Mouse (Mus musculus) thymus, adult 2 months (tissue): ENCODE measurements around the gene Gnb1l.

Source experiments
- CTCF ChIP-seq: fragments of 200-500 bp; IDR thresholded peaks from 2 replicates; pipeline ENCODE4 v1.5.1; 2012; ENCODE audit warnings: mild to moderate bottlenecking, control low read depth, low read length, moderate library complexity, borderline replicate concordance; ENCODE audit not compliant: control insufficient read depth, poor library complexity, insufficient read depth; ENCODE audit errors: extremely low read depth
- POLR2A ChIP-seq: fragments of 200-500 bp; IDR thresholded peaks from 2 replicates; pipeline ENCODE4 v1.6.1; 2012; ENCODE audit warnings: mild to moderate bottlenecking, low read length, control low read depth, moderate library complexity; ENCODE audit not compliant: control insufficient read depth, poor library complexity, insufficient read depth; ENCODE audit errors: extremely low read depth

DNA sequence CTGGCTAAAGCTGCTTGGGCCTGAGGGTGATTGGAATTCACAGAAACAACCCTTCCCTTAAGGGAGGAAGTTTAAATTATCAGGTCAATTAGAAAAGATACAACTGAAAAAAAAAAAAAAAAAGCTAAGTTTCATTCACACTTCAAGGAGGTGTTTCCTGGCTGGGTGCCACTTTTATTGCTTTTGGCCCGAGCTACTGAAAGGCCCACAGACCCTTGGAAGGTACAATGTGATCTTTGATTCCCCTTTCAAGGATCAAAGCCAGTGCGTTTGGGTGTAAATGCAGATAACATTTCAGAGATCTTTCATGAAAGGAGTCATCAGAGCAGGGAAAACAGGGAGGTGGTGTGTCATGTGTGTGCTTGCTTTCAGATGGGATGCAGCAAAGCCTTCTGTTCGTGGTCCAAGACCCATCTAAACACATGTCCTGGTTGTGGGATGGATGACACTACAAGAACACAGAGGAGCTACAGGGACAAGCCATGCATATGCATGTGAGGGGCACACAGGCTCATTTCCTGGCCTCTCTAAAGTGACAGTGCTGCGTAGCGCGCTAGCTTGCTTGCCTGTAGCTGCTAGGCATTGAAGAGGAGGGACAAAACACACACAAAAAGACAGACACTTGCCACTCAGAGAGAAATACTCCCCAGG is 523 bp upstream of the Gnb1l start:
- TF ChIP-seq CTCF = no peak
- TF ChIP-seq POLR2A = no peak
